Comparison of ENCODE assay signal across 20 mouse cellular contexts in genomic region chr17:3009939-3010338, GRCm38 (mm10).
DNase-seq lines count a peak whose midpoint lies in the region; ATAC-seq lines count a peak whose summit lies in the region.
"Had no signal": no experiment of that assay in that cellular context is flagged by ENCODE, and none has a peak within 500 bp of the region (broad histone marks: within the 10 kb centered on the region; RNA-seq: fewer than 3 reads in every experiment).

No protein-coding gene starts in this region.

- ATAC-seq in heart, embryonic 11.5 days (replicated peaks; ENCODE audit: insufficient number of reproducible peaks, low FRiP score, low TSS enrichment) = no peak
- ATAC-seq in neural tube, embryonic 15.5 days (ENCODE audit: low FRiP score) = no peak
- peak; percentile 12; the same call in 1 of the 2 replicates for ATAC-seq in common myeloid progenitor, adult 5-6 weeks (replicated peaks; ENCODE audit: low read depth, poor library complexity, severe bottlenecking)
- ATAC-seq: activated CD4-positive, CD25-positive, alpha-beta regulatory T cell, adult 4 months; intestine, embryonic 16.5 days had no signal

- H3K36me3 ChIP-seq in heart, embryonic 10.5 days = no peaks in the 10 kb centered on the region
- H3K36me3 ChIP-seq in heart, embryonic 11.5 days (ENCODE audit: control insufficient read depth, insufficient read depth, low read length) = no peaks in the 10 kb centered on the region
- no peaks in the 10 kb centered on the region for H3K36me3 ChIP-seq in neural tube, embryonic 15.5 days
- H3K36me3 ChIP-seq in megakaryocyte, embryonic 14.5 days (replicated peaks; ENCODE audit: low read length) = no peaks in the 10 kb centered on the region
- H3K36me3 ChIP-seq: embryonic facial prominence, embryonic 12.5 days; G1E; heart, embryonic 15.5 days; hindbrain, embryonic 13.5 days; liver, embryonic 15.5 days had no signal

- H3K27me3 ChIP-seq in heart, embryonic 10.5 days (ENCODE audit: insufficient read depth, poor library complexity, severe bottlenecking) = no peaks in the 10 kb centered on the region
- no peaks in the 10 kb centered on the region for H3K27me3 ChIP-seq in heart, embryonic 11.5 days (ENCODE audit: control insufficient read depth, insufficient read depth, low read length)
- no peaks in the 10 kb centered on the region for H3K27me3 ChIP-seq in neural tube, embryonic 15.5 days (replicated peaks)
- no peaks in the 10 kb centered on the region for H3K27me3 ChIP-seq in megakaryocyte, embryonic 14.5 days (replicated peaks)
- H3K27me3 ChIP-seq: embryonic facial prominence, embryonic 12.5 days; heart, embryonic 15.5 days; hindbrain, embryonic 13.5 days; liver, embryonic 15.5 days had no signal

- WGBS in heart, embryonic 10.5 days = 48% methylated on average over 2 of the region's 2 CpGs
- WGBS in heart, embryonic 11.5 days (ENCODE audit: insufficient replicate concordance) = 54% methylated on average over 2 of the region's 2 CpGs
- WGBS in neural tube, embryonic 15.5 days = 61% methylated on average over 2 of the region's 2 CpGs

- H3K4me2 ChIP-seq in heart, embryonic 11.5 days = no peak overlapping the region
- no peak overlapping the region for H3K4me2 ChIP-seq in neural tube, embryonic 15.5 days
- H3K4me2 ChIP-seq: embryonic facial prominence, embryonic 12.5 days; heart, embryonic 15.5 days; hindbrain, embryonic 13.5 days; liver, embryonic 15.5 days had no signal

- DNase-seq in heart, embryonic 10.5 days (ENCODE audit: low spot score) = peak; percentile 73
- DNase-seq in neural tube, embryonic 10.5 days (ENCODE audit: extremely low spot score, low spot score) = peak; percentile 10
- no peak for DNase-seq in spleen, adult 12 weeks (ENCODE audit: low spot score)
- no peak for DNase-seq in cerebellum, adult 8-10 months
- DNase-seq: adrenal gland, postnatal 36 days; cerebellum, postnatal 14 days; kidney, postnatal 25 days; lung, postnatal 36 days; right cerebral cortex, postnatal 14 days had no signal

- H3K9me3 ChIP-seq in heart, embryonic 10.5 days = peaks cover 92% of the 10 kb centered on the region
- H3K9me3 ChIP-seq in heart, embryonic 11.5 days (replicated peaks; ENCODE audit: control insufficient read depth, low read length) = peaks cover 87% of the 10 kb centered on the region
- peaks cover 44% of the 10 kb centered on the region; the same call in 1 of the 2 replicates for H3K9me3 ChIP-seq in neural tube, embryonic 15.5 days (replicated peaks)
- H3K9me3 ChIP-seq in megakaryocyte, embryonic 14.5 days = peaks cover 93% of the 10 kb centered on the region

- no peak overlapping the region for H3K9ac ChIP-seq in heart, embryonic 11.5 days (ENCODE audit: low read depth, low read length)
- H3K9ac ChIP-seq in neural tube, embryonic 15.5 days (replicated peaks) = no peak overlapping the region
- H3K9ac ChIP-seq: embryonic facial prominence, embryonic 12.5 days; heart, embryonic 15.5 days; hindbrain, embryonic 13.5 days; liver, embryonic 15.5 days had no signal

- H3K27ac ChIP-seq in heart, embryonic 10.5 days = no peak overlapping the region
- H3K27ac ChIP-seq in heart, embryonic 11.5 days (ENCODE audit: low read depth, low read length) = no peak overlapping the region
- H3K27ac ChIP-seq in neural tube, embryonic 15.5 days (replicated peaks) = no peak overlapping the region
- H3K27ac ChIP-seq: embryonic facial prominence, embryonic 12.5 days; heart, embryonic 15.5 days; hindbrain, embryonic 13.5 days; liver, embryonic 15.5 days had no signal

- H3K4me3 ChIP-seq in heart, embryonic 10.5 days = no peak overlapping the region
- no peak overlapping the region for H3K4me3 ChIP-seq in heart, embryonic 11.5 days (ENCODE audit: low read depth, low read length)
- H3K4me3 ChIP-seq in neural tube, embryonic 15.5 days (replicated peaks) = no peak overlapping the region
- H3K4me3 ChIP-seq in megakaryocyte, embryonic 14.5 days (replicated peaks) = peak overlapping the region; percentile 34
- H3K4me3 ChIP-seq: embryonic facial prominence, embryonic 12.5 days; heart, embryonic 15.5 days; hindbrain, embryonic 13.5 days; liver, embryonic 15.5 days had no signal

- H3K4me1 ChIP-seq in heart, embryonic 10.5 days = no peaks in the 10 kb centered on the region
- H3K4me1 ChIP-seq in heart, embryonic 11.5 days (ENCODE audit: control insufficient read depth, insufficient read depth, low read length) = no peaks in the 10 kb centered on the region
- H3K4me1 ChIP-seq in neural tube, embryonic 15.5 days = no peaks in the 10 kb centered on the region
- H3K4me1 ChIP-seq in megakaryocyte, embryonic 14.5 days = no peaks in the 10 kb centered on the region; the same call in 1 of the 2 replicates
- H3K4me1 ChIP-seq: embryonic facial prominence, embryonic 12.5 days; heart, embryonic 15.5 days; hindbrain, embryonic 13.5 days; liver, embryonic 15.5 days had no signal

Comparison
In these comparisons a context has a peak if more than half of its experiments do, and no peak if none do; other contexts are left out.
1. DNase-seq: peak in heart, embryonic 10.5 days (single experiment) and neural tube, embryonic 10.5 days (single experiment); none in spleen, adult 12 weeks (single experiment) and cerebellum, adult 8-10 months (single experiment).